Mouse (Mus musculus): ENCODE measurements at regions not wholly inside any gene's neighbourhood (a gene's known extent, or its start where the extent isn't known, plus 50 kb on each side); places are given as distances from the start of the nearest gene placed in this dataset.

DNA sequence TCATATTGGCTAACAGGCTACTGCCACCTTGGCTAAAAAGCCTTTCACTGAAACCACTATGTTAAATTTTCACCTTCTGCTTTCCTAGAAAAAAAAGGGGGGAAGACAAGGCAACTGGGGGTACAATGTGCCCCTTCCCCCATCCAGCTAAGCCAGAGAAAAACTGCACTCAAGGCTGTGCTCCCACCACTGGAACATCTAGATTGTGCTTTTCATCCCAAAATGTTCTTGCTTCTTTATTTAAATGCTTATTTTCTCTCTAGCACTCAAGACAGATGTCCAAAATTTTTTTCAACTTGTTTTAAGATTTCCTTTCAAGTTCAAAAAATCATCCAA lies 245.9 kb upstream of the 1700008P02Rik start:
- TF ChIP-seq CTCF (IDR thresholded peaks at IDR 0.05; ENCODE audit: insufficient read depth, low read depth, low read length) (no peak), POLR2A (IDR thresholded peaks at IDR 0.05; ENCODE audit: insufficient read depth, low read depth, low read length) (no peak)
